Mouse (Mus musculus): ENCODE measurements around the gene Pla2g2c. TPM values are rescaled to one million over a fixed set of nuclear protein-coding genes. Genes with fewer than 3 reads are reported as not detected.

Gene Pla2g2c
- polyA plus RNA-seq, 2 experiments: 0.26 to 0.28 TPM

- no peak for TF ChIP-seq POLR2A (IDR thresholded peaks at IDR 0.05; ENCODE audit: borderline replicate concordance, extremely low read depth, insufficient read depth, insufficient read length)
- DNase-seq (ENCODE audit: low spot score) (no peak), ATAC-seq (ENCODE audit: low FRiP score, low read depth) (no peak)
- Histone ChIP-seq H3K4me3 (replicated peaks; ENCODE audit: low read length) (no peak overlapping the region), H3K9ac (ENCODE audit: low read depth, low read length, severe bottlenecking) (no peak overlapping the region), H3K4me1 (ENCODE audit: control insufficient read depth, insufficient read depth, low read length) (no peaks in the 10 kb centered on the region), H3K27me3 (ENCODE audit: control insufficient read depth, insufficient read depth, low read length) (peaks cover 14% of the 10 kb centered on the region), H3K27ac (replicated peaks; ENCODE audit: low read depth, low read length) (no peak overlapping the region), H3K9me3 (ENCODE audit: control insufficient read depth, low read length) (no peaks in the 10 kb centered on the region), H3K36me3 (ENCODE audit: control insufficient read depth, insufficient read depth, low read length) (no peaks in the 10 kb centered on the region), H3K4me2 (replicated peaks; ENCODE audit: low read depth, low read length, severe bottlenecking) (no peak overlapping the region)
- whole genome bisulfite sequencing: 17% methylated on average over 7 of the region's 7 CpGs
These were observed 27.9 kb upstream of the Pla2g2c start for GRCm38 (mm10) chr4:138696720-138697119.

- Histone ChIP-seq H3K9me3 (ENCODE audit: control insufficient read depth, low read length) (no peaks in the 10 kb centered on the region), H3K27ac (replicated peaks; ENCODE audit: low read depth, low read length) (no peak overlapping the region), H3K4me3 (replicated peaks; ENCODE audit: low read length) (no peak overlapping the region), H3K36me3 (ENCODE audit: control insufficient read depth, insufficient read depth, low read length) (no peaks in the 10 kb centered on the region), H3K9ac (ENCODE audit: low read depth, low read length, severe bottlenecking) (no peak overlapping the region), H3K4me2 (replicated peaks; ENCODE audit: low read depth, low read length, severe bottlenecking) (no peak overlapping the region), H3K27me3 (ENCODE audit: control insufficient read depth, insufficient read depth, low read length) (peaks cover 10% of the 10 kb centered on the region), H3K4me1 (ENCODE audit: control insufficient read depth, insufficient read depth, low read length) (no peaks in the 10 kb centered on the region)
- ATAC-seq (ENCODE audit: low FRiP score, low read depth) (no peak), DNase-seq (ENCODE audit: low spot score) (no peak)
- 47% methylated on average over 9 of the region's 10 CpGs for WGBS
- no peak for TF ChIP-seq POLR2A (IDR thresholded peaks at IDR 0.05; ENCODE audit: borderline replicate concordance, extremely low read depth, insufficient read depth, insufficient read length)
These were observed 27.3 kb upstream of the Pla2g2c start for GRCm38 (mm10) chr4:138697166-138697860.

GRCm38 (mm10) chr4:138698296-138698695 lies 26.3 kb upstream of the Pla2g2c start:
- Histone ChIP-seq H3K4me2 (replicated peaks; ENCODE audit: low read depth, low read length, severe bottlenecking) (no peak overlapping the region), H3K36me3 (ENCODE audit: control insufficient read depth, insufficient read depth, low read length) (no peaks in the 10 kb centered on the region), H3K4me1 (ENCODE audit: control insufficient read depth, insufficient read depth, low read length) (no peaks in the 10 kb centered on the region), H3K27me3 (ENCODE audit: control insufficient read depth, insufficient read depth, low read length) (peaks cover 2% of the 10 kb centered on the region; the same call in 1 of the 2 replicates), H3K9me3 (ENCODE audit: control insufficient read depth, low read length) (no peaks in the 10 kb centered on the region), H3K27ac (replicated peaks; ENCODE audit: low read depth, low read length) (no peak overlapping the region), H3K4me3 (replicated peaks; ENCODE audit: low read length) (no peak overlapping the region), H3K9ac (ENCODE audit: low read depth, low read length, severe bottlenecking) (no peak overlapping the region)
- WGBS: 61% methylated on average over 2 of the region's 2 CpGs
- DNase-seq (ENCODE audit: low spot score) (no peak), ATAC-seq (ENCODE audit: low FRiP score, low read depth) (no peak)
- no peak for TF ChIP-seq POLR2A (IDR thresholded peaks at IDR 0.05; ENCODE audit: borderline replicate concordance, extremely low read depth, insufficient read depth, insufficient read length)

- Histone ChIP-seq H3K27ac (replicated peaks; ENCODE audit: low read depth, low read length) (no peak overlapping the region), H3K9ac (ENCODE audit: low read depth, low read length, severe bottlenecking) (no peak overlapping the region), H3K9me3 (ENCODE audit: control insufficient read depth, low read length) (no peaks in the 10 kb centered on the region), H3K4me3 (replicated peaks; ENCODE audit: low read length) (no peak overlapping the region), H3K4me1 (ENCODE audit: control insufficient read depth, insufficient read depth, low read length) (no peaks in the 10 kb centered on the region), H3K36me3 (ENCODE audit: control insufficient read depth, insufficient read depth, low read length) (no peaks in the 10 kb centered on the region), H3K27me3 (ENCODE audit: control insufficient read depth, insufficient read depth, low read length) (no peaks in the 10 kb centered on the region), H3K4me2 (replicated peaks; ENCODE audit: low read depth, low read length, severe bottlenecking) (no peak overlapping the region)
- DNase-seq (ENCODE audit: low spot score) (peak; percentile 46), ATAC-seq (ENCODE audit: low FRiP score, low read depth) (no peak)
- no peak for TF ChIP-seq POLR2A (IDR thresholded peaks at IDR 0.05; ENCODE audit: borderline replicate concordance, extremely low read depth, insufficient read depth, insufficient read length)
- 25% methylated on average over 15 of the region's 15 CpGs for WGBS
These were observed 24.2 kb upstream of the Pla2g2c start for GRCm38 (mm10) chr4:138700184-138700982.

- WGBS: 65% methylated on average over 8 of the region's 8 CpGs
- Histone ChIP-seq H3K4me3 (replicated peaks; ENCODE audit: low read length) (no peak overlapping the region), H3K27me3 (ENCODE audit: control insufficient read depth, insufficient read depth, low read length) (no peaks in the 10 kb centered on the region), H3K4me2 (replicated peaks; ENCODE audit: low read depth, low read length, severe bottlenecking) (no peak overlapping the region), H3K9me3 (ENCODE audit: control insufficient read depth, low read length) (no peaks in the 10 kb centered on the region), H3K9ac (ENCODE audit: low read depth, low read length, severe bottlenecking) (no peak overlapping the region), H3K4me1 (ENCODE audit: control insufficient read depth, insufficient read depth, low read length) (no peaks in the 10 kb centered on the region), H3K27ac (replicated peaks; ENCODE audit: low read depth, low read length) (no peak overlapping the region), H3K36me3 (ENCODE audit: control insufficient read depth, insufficient read depth, low read length) (no peaks in the 10 kb centered on the region)
- DNase-seq (ENCODE audit: low spot score) (no peak), ATAC-seq (ENCODE audit: low FRiP score, low read depth) (no peak)
- no peak for TF ChIP-seq POLR2A (IDR thresholded peaks at IDR 0.05; ENCODE audit: borderline replicate concordance, extremely low read depth, insufficient read depth, insufficient read length)
These were observed 23.5 kb upstream of the Pla2g2c start for GRCm38 (mm10) chr4:138701111-138701510.

Data from limb, embryonic 14.5 days (tissue).